Mouse (Mus musculus) heart, adult 8-10 months (tissue): ENCODE results near the gene Gm21748. TPM values are rescaled to one million over a fixed set of nuclear protein-coding genes. Genes with fewer than 3 reads are reported as not detected.
"Not testable (repeated sequence)": the region's sequence is repeated elsewhere in the genome, so short reads cannot be mapped to it uniquely, and the experiment has no call there.

Experiments
- DNase-seq: peaks from one replicate; pipeline ENCODE4 v3.0.0; 2022; ENCODE audit warnings: low spot score
- total RNA-seq, 4 experiments: library from RNA; stranded (reverse); gene quantifications; 2 replicates each; pipeline ENCODE4 v1.2.4; 2022

Gm21748 gene
- not detected for total RNA-seq

DNA sequence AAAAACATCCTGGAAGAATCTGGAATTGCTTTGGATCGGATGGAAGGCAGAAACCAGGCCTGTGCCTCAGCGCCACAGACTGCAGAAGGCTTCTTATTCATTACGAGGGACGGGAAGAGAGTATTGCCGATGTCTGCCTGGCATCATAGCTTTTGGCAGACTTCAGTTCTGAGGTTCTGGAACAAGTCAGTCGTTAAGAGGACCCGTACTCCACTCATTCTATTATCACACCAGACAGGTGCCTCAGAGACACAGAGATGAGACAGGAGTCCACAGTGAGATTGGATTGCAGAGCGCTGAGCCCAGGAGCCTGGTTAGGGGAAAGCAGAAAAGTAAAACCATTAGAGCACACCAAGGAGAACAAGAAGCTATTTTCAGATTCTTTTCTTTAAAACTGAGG, at the start of gene Gm21748:
TSS of gene Gm21748 (minus strand) at position 101 of the 400 bp plus-strand sequence.
- DNase-seq, result not testable (repeated sequence)

Other genes starting within 250 kb of the Gm21748 start
- gene Gm21860, start 84.4 kb downstream of the Gm21748 start, total RNA-seq, result not detected
- gene Gm47283, start 54.4 kb downstream of the Gm21748 start, total RNA-seq, result not detected